Mouse (Mus musculus): ENCODE measurements around the gene Asap3. TPM values are rescaled to one million over a fixed set of nuclear protein-coding genes. Genes with fewer than 3 reads are reported as not detected.

Asap3 gene
- polyA plus RNA-seq, 1 experiment from 2014 or later: 3.0 TPM

- WGBS: 79% methylated on average over 9 of the region's 9 CpGs
- no peak for ATAC-seq (replicated peaks; ENCODE audit: low FRiP score, low read depth)
- no peaks in the 10 kb centered on the region for H3K4me1 ChIP-seq (replicated peaks; ENCODE audit: insufficient read depth, low read length)
- no peaks in the 10 kb centered on the region for H3K9me3 ChIP-seq (replicated peaks; ENCODE audit: low read length)
- H3K27ac ChIP-seq: no peak overlapping the region
- no peak overlapping the region for H3K9ac ChIP-seq (ENCODE audit: low read depth, low read length)
- H3K4me2 ChIP-seq (ENCODE audit: low read length): no peak overlapping the region
- 0 out of 2 replicates have a peak, but pooled peaks cover 3% of the 10 kb centered on the region for H3K36me3 ChIP-seq (ENCODE audit: insufficient read depth, low read length)
- no peak for TF ChIP-seq CTCF (IDR thresholded peaks at IDR 0.05; ENCODE audit: low read depth)
- H3K4me3 ChIP-seq (replicated peaks; ENCODE audit: low read depth, low read length): no peak overlapping the region
- H3K27me3 ChIP-seq (ENCODE audit: insufficient read depth, low read length): peaks cover 5% of the 10 kb centered on the region; the same call in 1 of the 2 replicates
- no peak for DNase-seq (ENCODE audit: low spot score)
These were observed 32.9 kb downstream of the Asap3 start for GRCm38 (mm10) chr4:136239111-136239510.

- peak; percentile 61; the same call in 1 of the 2 replicates for ATAC-seq (replicated peaks; ENCODE audit: low FRiP score, low read depth)
- WGBS: 15% methylated on average over 8 of the region's 8 CpGs
These were observed 33.5 kb downstream of the Asap3 start for GRCm38 (mm10) chr4:136239622-136240021.

GRCm38 (mm10) chr4:136240123-136240522 lies 34.0 kb downstream of the Asap3 start:
- peaks cover 5% of the 10 kb centered on the region; the same call in 1 of the 2 replicates for H3K27me3 ChIP-seq (ENCODE audit: insufficient read depth, low read length)
- H3K27ac ChIP-seq: no peak overlapping the region
- no peak overlapping the region for H3K4me2 ChIP-seq (ENCODE audit: low read length)
- DNase-seq (ENCODE audit: low spot score) (no peak), ATAC-seq (replicated peaks; ENCODE audit: low FRiP score, low read depth) (no peak)
- WGBS: 72% methylated on average over 14 of the region's 14 CpGs
- no peak for TF ChIP-seq CTCF (IDR thresholded peaks at IDR 0.05; ENCODE audit: low read depth)
- no peaks in the 10 kb centered on the region for H3K9me3 ChIP-seq (replicated peaks; ENCODE audit: low read length)
- H3K9ac ChIP-seq (ENCODE audit: low read depth, low read length): no peak overlapping the region
- no peak overlapping the region for H3K4me3 ChIP-seq (replicated peaks; ENCODE audit: low read depth, low read length)
- no peaks in the 10 kb centered on the region for H3K4me1 ChIP-seq (replicated peaks; ENCODE audit: insufficient read depth, low read length)
- H3K36me3 ChIP-seq (ENCODE audit: insufficient read depth, low read length): 0 out of 2 replicates have a peak, but pooled peaks cover 3% of the 10 kb centered on the region

More at GRCm38 (mm10) chr4:136239622-136240021, 33.5 kb downstream of the Asap3 start:
- H3K36me3 ChIP-seq (ENCODE audit: insufficient read depth, low read length): 0 out of 2 replicates have a peak, but pooled peaks cover 3% of the 10 kb centered on the region
- H3K4me2 ChIP-seq (ENCODE audit: low read length): no peak overlapping the region
- H3K4me3 ChIP-seq (replicated peaks; ENCODE audit: low read depth, low read length): no peak overlapping the region
- TF ChIP-seq CTCF (IDR thresholded peaks at IDR 0.05; ENCODE audit: low read depth): peak; percentile 77
- peak; percentile 86 for DNase-seq (ENCODE audit: low spot score)
- H3K27ac ChIP-seq: no peak overlapping the region
- no peaks in the 10 kb centered on the region for H3K9me3 ChIP-seq (replicated peaks; ENCODE audit: low read length)
- peaks cover 5% of the 10 kb centered on the region; the same call in 1 of the 2 replicates for H3K27me3 ChIP-seq (ENCODE audit: insufficient read depth, low read length)
- H3K9ac ChIP-seq (ENCODE audit: low read depth, low read length): no peak overlapping the region
- no peaks in the 10 kb centered on the region for H3K4me1 ChIP-seq (replicated peaks; ENCODE audit: insufficient read depth, low read length)

GRCm38 (mm10) chr4:136240955-136241354 lies 34.8 kb downstream of the Asap3 start:
- H3K9me3 ChIP-seq (replicated peaks; ENCODE audit: low read length): no peaks in the 10 kb centered on the region
- ATAC-seq (replicated peaks; ENCODE audit: low FRiP score, low read depth) (no peak), DNase-seq (ENCODE audit: low spot score) (no peak)
- no peak for TF ChIP-seq CTCF (IDR thresholded peaks at IDR 0.05; ENCODE audit: low read depth)
- H3K4me1 ChIP-seq (replicated peaks; ENCODE audit: insufficient read depth, low read length): no peaks in the 10 kb centered on the region
- no peak overlapping the region for H3K4me2 ChIP-seq (ENCODE audit: low read length)
- H3K27me3 ChIP-seq (ENCODE audit: insufficient read depth, low read length): peaks cover 7% of the 10 kb centered on the region; the same call in 1 of the 2 replicates
- H3K4me3 ChIP-seq (replicated peaks; ENCODE audit: low read depth, low read length): no peak overlapping the region
- H3K9ac ChIP-seq (ENCODE audit: low read depth, low read length): no peak overlapping the region
- WGBS: 63% methylated on average over 8 of the region's 8 CpGs
- H3K36me3 ChIP-seq (ENCODE audit: insufficient read depth, low read length): 0 out of 2 replicates have a peak, but pooled peaks cover 3% of the 10 kb centered on the region
- H3K27ac ChIP-seq: no peak overlapping the region

- Histone ChIP-seq H3K4me2 (ENCODE audit: low read length) (no peak overlapping the region), H3K4me3 (replicated peaks; ENCODE audit: low read depth, low read length) (no peak overlapping the region), H3K27ac (no peak overlapping the region), H3K27me3 (ENCODE audit: insufficient read depth, low read length) (peaks cover 12% of the 10 kb centered on the region), H3K9me3 (replicated peaks; ENCODE audit: low read length) (no peaks in the 10 kb centered on the region), H3K9ac (ENCODE audit: low read depth, low read length) (no peak overlapping the region), H3K4me1 (replicated peaks; ENCODE audit: insufficient read depth, low read length) (peaks cover 7% of the 10 kb centered on the region), H3K36me3 (ENCODE audit: insufficient read depth, low read length) (0 out of 2 replicates have a peak, but pooled peaks cover 3% of the 10 kb centered on the region)
- no peak for DNase-seq (ENCODE audit: low spot score)
- no peak for ATAC-seq (replicated peaks; ENCODE audit: low FRiP score, low read depth)
- TF ChIP-seq CTCF (IDR thresholded peaks at IDR 0.05; ENCODE audit: low read depth): peak; percentile 73
- 50% methylated on average over 8 of the region's 8 CpGs for WGBS
These were observed 36.0 kb downstream of the Asap3 start for GRCm38 (mm10) chr4:136242065-136242703.

- Histone ChIP-seq H3K4me2 (ENCODE audit: low read length) (no peak overlapping the region), H3K27me3 (ENCODE audit: insufficient read depth, low read length) (peaks cover 16% of the 10 kb centered on the region), H3K4me1 (replicated peaks; ENCODE audit: insufficient read depth, low read length) (peaks cover 12% of the 10 kb centered on the region), H3K9ac (ENCODE audit: low read depth, low read length) (no peak overlapping the region), H3K27ac (no peak overlapping the region), H3K4me3 (replicated peaks; ENCODE audit: low read depth, low read length) (no peak overlapping the region), H3K9me3 (replicated peaks; ENCODE audit: low read length) (no peaks in the 10 kb centered on the region), H3K36me3 (ENCODE audit: insufficient read depth, low read length) (0 out of 2 replicates have a peak, but pooled peaks cover 3% of the 10 kb centered on the region)
- WGBS: 93% methylated on average over 7 of the region's 7 CpGs
- DNase-seq (ENCODE audit: low spot score): no peak
- ATAC-seq (replicated peaks; ENCODE audit: low FRiP score, low read depth): no peak
- no peak for TF ChIP-seq CTCF (IDR thresholded peaks at IDR 0.05; ENCODE audit: low read depth)
These were observed 36.6 kb downstream of the Asap3 start for GRCm38 (mm10) chr4:136242728-136243127.

All from kidney, postnatal 0 days (tissue).